Mouse (Mus musculus): ENCODE data around the gene Nfix. TPM values are rescaled to one million over a fixed set of nuclear protein-coding genes. Genes with fewer than 3 reads are reported as not detected.
A peak's percentile ranks its signal among the peaks of the same experiment; 100 is the strongest.

Gene Nfix
- polyA plus RNA-seq, 1 experiment = 1.2 TPM

DNA sequence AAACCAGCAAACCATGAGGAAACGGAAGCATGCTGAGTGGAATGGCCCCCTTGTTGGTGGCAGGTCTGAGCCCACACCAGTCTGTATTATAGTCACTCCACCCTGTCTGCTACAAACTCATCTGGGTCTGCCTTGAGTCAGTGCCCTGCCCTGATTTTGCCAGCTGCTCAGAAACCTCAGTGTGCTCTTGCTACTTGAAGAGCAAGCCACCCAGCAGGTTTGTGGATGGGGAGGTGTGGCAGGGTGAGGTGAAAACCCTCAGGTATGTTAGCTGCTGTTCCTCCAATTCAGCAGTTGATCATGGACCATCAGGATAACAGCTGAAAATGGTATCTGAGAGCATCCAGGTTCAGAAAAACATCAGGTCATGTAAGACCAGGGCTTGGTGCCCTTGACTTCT lies 132.1 kb downstream of the Nfix start:
- TF ChIP-seq EP300 (IDR thresholded peaks at IDR 0.05; ENCODE audit: insufficient read depth, low read depth, low read length) (no peak), CTCF (IDR thresholded peaks at IDR 0.05; ENCODE audit: low read depth, low read length) (no peak), POLR2A (IDR thresholded peaks at IDR 0.05; ENCODE audit: insufficient read depth, low read length) (no peak)
- no peak overlapping the region for H3K9ac ChIP-seq (ENCODE audit: low read depth, poor library complexity, severe bottlenecking)
- no peak overlapping the region for H3K4me3 ChIP-seq (ENCODE audit: low read depth, low read length)
- peak overlapping the region; percentile 78 for H3K27ac ChIP-seq (ENCODE audit: insufficient read depth, low read length)
- H3K4me1 ChIP-seq (ENCODE audit: control insufficient read depth, insufficient read depth, low read length) = peaks cover 4% of the 10 kb centered on the region
- H3K27me3 ChIP-seq (ENCODE audit: control insufficient read depth, insufficient read depth, low read length, poor library complexity, severe bottlenecking) = no peaks in the 10 kb centered on the region
- peaks cover 19% of the 10 kb centered on the region for H3K36me3 ChIP-seq (ENCODE audit: control insufficient read depth, insufficient read depth, low read length, poor library complexity, severe bottlenecking)
- no peaks in the 10 kb centered on the region for H3K9me3 ChIP-seq (replicated peaks; ENCODE audit: control insufficient read depth, insufficient read depth, low read length, poor library complexity, severe bottlenecking)

DNA sequence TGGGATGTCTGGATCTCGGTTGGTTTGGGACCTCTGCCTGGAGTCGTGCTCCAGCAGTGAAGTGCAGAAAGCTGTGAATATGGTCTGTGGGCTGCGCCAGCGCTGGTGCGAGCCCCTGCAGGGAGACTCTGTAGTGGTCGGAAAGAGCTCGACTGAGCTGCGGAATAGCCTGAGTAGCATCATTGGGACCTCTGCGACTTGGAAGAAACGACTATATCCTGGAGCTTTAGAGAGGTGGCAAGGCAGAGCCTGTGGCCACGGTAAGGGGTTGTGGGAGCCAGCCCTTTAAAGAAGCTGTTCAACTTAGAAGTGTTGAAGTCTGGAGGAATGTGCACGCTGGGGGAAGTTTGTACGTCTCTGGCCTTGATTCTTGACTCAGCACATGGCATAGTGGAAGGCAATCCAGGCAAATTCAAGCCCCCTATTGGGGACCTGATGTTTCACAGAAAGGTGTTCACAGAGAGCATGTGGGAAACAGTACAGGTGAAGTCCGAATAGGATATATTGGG lies 134.7 kb downstream of the Nfix start:
- peaks cover 2% of the 10 kb centered on the region for H3K4me1 ChIP-seq (ENCODE audit: control insufficient read depth, insufficient read depth, low read length)
- peak overlapping the region; percentile 97 for H3K4me3 ChIP-seq (ENCODE audit: low read depth, low read length)
- H3K36me3 ChIP-seq (ENCODE audit: control insufficient read depth, insufficient read depth, low read length, poor library complexity, severe bottlenecking) = peaks cover 18% of the 10 kb centered on the region; the same call in 1 of the 2 replicates
- TF ChIP-seq CTCF (IDR thresholded peaks at IDR 0.05; ENCODE audit: low read depth, low read length) (no peak), POLR2A (IDR thresholded peaks at IDR 0.05; ENCODE audit: insufficient read depth, low read length) (no peak), EP300 (IDR thresholded peaks at IDR 0.05; ENCODE audit: insufficient read depth, low read depth, low read length) (no peak)
- H3K9ac ChIP-seq (ENCODE audit: low read depth, poor library complexity, severe bottlenecking) = peak overlapping the region; percentile 94
- peak overlapping the region; percentile 89 for H3K27ac ChIP-seq (ENCODE audit: insufficient read depth, low read length)
- no peaks in the 10 kb centered on the region for H3K9me3 ChIP-seq (replicated peaks; ENCODE audit: control insufficient read depth, insufficient read depth, low read length, poor library complexity, severe bottlenecking)
- no peaks in the 10 kb centered on the region for H3K27me3 ChIP-seq (ENCODE audit: control insufficient read depth, insufficient read depth, low read length, poor library complexity, severe bottlenecking)

DNA sequence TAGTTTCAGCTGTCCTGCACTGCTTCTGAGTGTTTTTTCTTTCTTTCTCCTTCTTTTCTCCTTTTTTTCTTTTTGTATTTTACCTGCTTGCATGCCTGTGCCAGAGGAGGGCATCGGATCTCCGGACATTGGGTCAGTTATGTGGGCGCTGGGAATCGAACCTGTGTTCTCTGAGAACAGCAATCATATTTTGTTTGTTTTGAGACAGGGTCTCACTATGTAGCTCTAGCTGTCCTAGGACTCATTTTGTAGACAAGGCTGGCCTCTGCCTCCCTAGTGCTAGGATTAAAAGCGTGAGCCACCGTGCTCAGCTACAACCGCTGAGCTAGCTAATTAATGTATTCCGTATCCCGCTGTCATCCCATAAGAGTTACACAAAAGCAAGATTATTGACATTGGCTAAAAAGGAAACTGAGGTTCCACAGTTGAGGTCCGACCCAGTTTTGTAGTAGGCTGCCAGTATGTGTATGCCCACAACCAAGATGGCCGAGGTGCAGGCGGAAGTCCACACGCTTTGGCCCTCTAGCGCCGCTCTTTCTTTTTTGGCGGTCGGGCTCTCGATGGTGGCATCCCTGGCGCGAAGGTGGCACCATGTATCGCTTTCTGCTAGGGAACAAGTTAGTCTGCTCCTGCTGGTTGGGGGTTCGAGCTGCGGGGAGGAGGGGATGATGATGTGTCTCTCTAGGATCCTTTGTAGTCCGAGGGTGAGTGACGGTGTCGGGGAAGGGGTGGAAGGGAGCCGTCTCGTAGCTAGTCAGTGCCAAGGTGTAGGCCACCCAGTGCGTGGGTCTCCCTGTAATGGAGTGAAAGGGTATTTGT lies 135.4 kb downstream of the Nfix start:
- no peaks in the 10 kb centered on the region for H3K4me1 ChIP-seq (ENCODE audit: control insufficient read depth, insufficient read depth, low read length)

DNA sequence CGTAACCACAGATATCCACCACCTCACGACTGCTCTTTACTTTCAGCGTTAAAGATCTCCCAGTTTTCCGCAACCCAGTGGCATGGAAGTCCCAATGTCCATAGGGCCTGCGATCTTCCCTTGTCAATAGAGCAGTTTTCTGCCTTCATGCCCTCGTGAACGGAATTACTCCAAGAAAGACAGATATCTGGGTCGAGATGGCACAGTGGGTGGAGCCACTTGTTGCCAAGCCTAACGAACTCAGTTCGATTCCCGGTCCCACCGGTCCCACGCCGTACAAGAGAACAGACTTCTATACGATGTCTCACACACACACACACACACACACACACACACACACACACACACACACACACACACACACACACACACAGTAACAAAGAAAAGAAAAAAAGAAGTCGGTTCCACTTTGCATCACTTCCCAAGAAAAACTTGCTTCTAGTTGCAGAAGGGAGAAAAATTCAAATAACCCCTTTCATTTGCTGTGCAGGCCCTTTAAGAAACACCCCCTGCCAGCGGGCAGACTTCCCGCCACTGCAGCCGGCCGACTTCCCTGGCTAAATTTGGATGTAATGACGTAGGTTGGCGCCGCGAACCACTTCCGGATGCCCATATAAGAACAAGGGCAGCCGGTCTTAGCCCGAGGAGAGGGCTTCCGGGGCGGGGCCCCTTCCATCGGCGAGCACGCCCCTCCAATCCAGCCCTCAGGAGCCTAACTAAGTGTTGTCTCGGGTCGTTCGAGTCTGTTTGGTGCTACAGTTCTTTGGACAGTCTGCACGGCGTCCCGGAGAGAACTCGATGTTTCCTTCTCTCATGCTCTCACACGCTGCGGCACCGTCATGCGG lies 136.4 kb downstream of the Nfix start:
- H3K36me3 ChIP-seq (ENCODE audit: control insufficient read depth, insufficient read depth, low read length, poor library complexity, severe bottlenecking) = peaks cover 12% of the 10 kb centered on the region; the same call in 1 of the 2 replicates
- H3K4me1 ChIP-seq (ENCODE audit: control insufficient read depth, insufficient read depth, low read length) = no peaks in the 10 kb centered on the region
- H3K9me3 ChIP-seq (replicated peaks; ENCODE audit: control insufficient read depth, insufficient read depth, low read length, poor library complexity, severe bottlenecking) = no peaks in the 10 kb centered on the region
- peak overlapping the region; percentile 94 for H3K9ac ChIP-seq (ENCODE audit: low read depth, poor library complexity, severe bottlenecking)
- peak overlapping the region; percentile 98 for H3K27ac ChIP-seq (ENCODE audit: insufficient read depth, low read length)
- no peaks in the 10 kb centered on the region for H3K27me3 ChIP-seq (ENCODE audit: control insufficient read depth, insufficient read depth, low read length, poor library complexity, severe bottlenecking)
- H3K4me3 ChIP-seq (ENCODE audit: low read depth, low read length) = peak overlapping the region; percentile 97
- TF ChIP-seq CTCF (IDR thresholded peaks at IDR 0.05; ENCODE audit: low read depth, low read length) (no peak), EP300 (IDR thresholded peaks at IDR 0.05; ENCODE audit: insufficient read depth, low read depth, low read length) (0 out of 2 replicates have a peak, but pooled peaks have one; percentile 25), POLR2A (IDR thresholded peaks at IDR 0.05; ENCODE audit: insufficient read depth, low read length) (peak; percentile 98)

More for the DNA sequence above, 135.4 kb downstream of the Nfix start:
- Histone ChIP-seq H3K4me3 (ENCODE audit: low read depth, low read length) (peak overlapping the region; percentile 97), H3K9me3 (replicated peaks; ENCODE audit: control insufficient read depth, insufficient read depth, low read length, poor library complexity, severe bottlenecking) (no peaks in the 10 kb centered on the region), H3K27ac (ENCODE audit: insufficient read depth, low read length) (peak overlapping the region; percentile 98), H3K27me3 (ENCODE audit: control insufficient read depth, insufficient read depth, low read length, poor library complexity, severe bottlenecking) (no peaks in the 10 kb centered on the region), H3K36me3 (ENCODE audit: control insufficient read depth, insufficient read depth, low read length, poor library complexity, severe bottlenecking) (peaks cover 14% of the 10 kb centered on the region; the same call in 1 of the 2 replicates), H3K9ac (ENCODE audit: low read depth, poor library complexity, severe bottlenecking) (peak overlapping the region; percentile 94)
- TF ChIP-seq EP300 (IDR thresholded peaks at IDR 0.05; ENCODE audit: insufficient read depth, low read depth, low read length) (no peak), CTCF (IDR thresholded peaks at IDR 0.05; ENCODE audit: low read depth, low read length) (peak; percentile 1), POLR2A (IDR thresholded peaks at IDR 0.05; ENCODE audit: insufficient read depth, low read length) (peak; percentile 51)

DNA sequence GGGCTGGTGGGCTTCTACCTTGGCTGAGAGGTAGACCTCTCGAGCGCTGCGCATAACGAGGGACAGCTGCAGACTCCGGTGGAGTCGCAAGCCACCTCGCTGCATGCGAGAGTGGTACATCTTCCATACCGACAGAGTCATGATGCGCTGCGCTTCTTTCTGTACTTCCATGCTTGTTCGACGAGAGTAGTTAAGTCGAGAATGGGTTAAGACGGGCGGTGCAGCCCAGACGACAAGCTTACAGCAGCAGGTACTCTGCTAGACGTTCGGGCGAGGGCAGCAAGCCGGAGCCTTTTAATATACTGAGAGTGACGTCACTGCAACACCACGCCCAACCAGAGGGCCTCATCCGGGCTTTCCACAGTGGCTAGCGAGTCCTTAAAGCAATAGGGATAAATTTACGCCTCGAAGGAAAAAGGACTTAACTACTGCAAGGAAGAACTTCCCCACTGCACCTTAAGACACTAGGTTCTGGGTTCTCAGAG lies 137.5 kb downstream of the Nfix start, which contains the start of gene Ier2:
Gene Ier2, minus strand, starts transcription at position 272 of the 485 bp plus-strand sequence.
- TF ChIP-seq CTCF (IDR thresholded peaks at IDR 0.05; ENCODE audit: low read depth, low read length) (no peak), EP300 (IDR thresholded peaks at IDR 0.05; ENCODE audit: insufficient read depth, low read depth, low read length) (peak; percentile 63; the same call in 1 of the 2 replicates), POLR2A (IDR thresholded peaks at IDR 0.05; ENCODE audit: insufficient read depth, low read length) (peak; percentile 100)
- Histone ChIP-seq H3K36me3 (ENCODE audit: control insufficient read depth, insufficient read depth, low read length, poor library complexity, severe bottlenecking) (peaks cover 12% of the 10 kb centered on the region; the same call in 1 of the 2 replicates), H3K27ac (ENCODE audit: insufficient read depth, low read length) (peak within 1 kb of the TSS; percentile 99), H3K4me1 (ENCODE audit: control insufficient read depth, insufficient read depth, low read length) (no peaks in the 10 kb centered on the region), H3K9me3 (replicated peaks; ENCODE audit: control insufficient read depth, insufficient read depth, low read length, poor library complexity, severe bottlenecking) (no peaks in the 10 kb centered on the region), H3K4me3 (ENCODE audit: low read depth, low read length) (peak within 1 kb of the TSS; percentile 88), H3K27me3 (ENCODE audit: control insufficient read depth, insufficient read depth, low read length, poor library complexity, severe bottlenecking) (no peaks in the 10 kb centered on the region), H3K9ac (ENCODE audit: low read depth, poor library complexity, severe bottlenecking) (peak within 1 kb of the TSS; percentile 94)

Data from ES-Bruce4 (cell line).